Mouse (Mus musculus): Measurements from ENCODE around the gene Lhpp.
A peak's percentile ranks its signal among the peaks of the same experiment; 100 is the strongest.

Gene Lhpp

GRCm38 (mm10) chr7:132599071-132599975 lies 11.1 kb upstream of the Lhpp start, which contains the start of gene Nkx1-2:
Nkx1-2 (minus strand) TSS chr7:132599637.
- DNase-seq, result no peak

- DNase-seq, result no peak
Observed at GRCm38 (mm10) chr7:132600026-132600425, 10.4 kb upstream of the Lhpp start.

DNA sequence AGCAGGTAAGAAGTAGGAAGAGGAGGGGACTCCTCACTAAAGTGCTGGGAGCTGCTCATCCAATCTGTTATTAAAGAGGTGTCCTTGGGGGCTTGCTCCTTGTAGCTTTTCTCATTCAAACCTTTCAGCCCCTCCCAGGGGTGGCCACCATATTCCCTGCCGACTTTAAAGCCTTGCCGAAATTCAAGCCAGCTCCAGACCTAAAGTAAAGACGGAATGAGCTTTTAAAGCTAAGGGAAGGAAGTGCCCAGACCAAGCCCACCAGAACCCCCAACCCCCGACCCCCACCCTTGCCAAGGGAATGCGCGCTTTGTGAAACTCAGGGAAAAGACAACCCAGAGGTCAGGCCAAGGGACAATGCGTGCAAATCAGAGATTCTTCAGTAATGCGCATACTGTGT lies 9.5 kb upstream of the Lhpp start:
- DNase-seq, result no peak

- no peak for DNase-seq
Observed at GRCm38 (mm10) chr7:132604720-132605119, 5.7 kb upstream of the Lhpp start.

DNA sequence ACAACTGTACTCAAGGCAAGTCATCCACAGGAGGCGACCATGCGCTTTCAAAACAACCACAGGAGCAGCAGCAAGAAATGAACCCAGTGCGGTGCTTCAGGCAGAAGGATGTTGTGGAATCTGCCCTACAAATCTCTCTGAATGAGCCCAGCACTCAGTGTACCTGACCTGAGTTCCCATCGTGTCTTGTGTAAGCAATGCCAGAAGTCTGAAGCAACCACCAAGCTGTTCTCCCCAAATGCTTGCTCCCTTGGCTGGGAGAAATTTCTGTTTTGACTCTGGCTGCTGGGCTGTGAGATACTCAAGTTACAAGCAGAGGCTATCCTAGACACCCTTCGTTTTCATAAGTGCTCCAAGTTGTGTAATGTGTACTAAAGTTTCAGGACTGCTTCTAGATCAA lies 4.7 kb upstream of the Lhpp start:
- DNase-seq, result no peak

DNA sequence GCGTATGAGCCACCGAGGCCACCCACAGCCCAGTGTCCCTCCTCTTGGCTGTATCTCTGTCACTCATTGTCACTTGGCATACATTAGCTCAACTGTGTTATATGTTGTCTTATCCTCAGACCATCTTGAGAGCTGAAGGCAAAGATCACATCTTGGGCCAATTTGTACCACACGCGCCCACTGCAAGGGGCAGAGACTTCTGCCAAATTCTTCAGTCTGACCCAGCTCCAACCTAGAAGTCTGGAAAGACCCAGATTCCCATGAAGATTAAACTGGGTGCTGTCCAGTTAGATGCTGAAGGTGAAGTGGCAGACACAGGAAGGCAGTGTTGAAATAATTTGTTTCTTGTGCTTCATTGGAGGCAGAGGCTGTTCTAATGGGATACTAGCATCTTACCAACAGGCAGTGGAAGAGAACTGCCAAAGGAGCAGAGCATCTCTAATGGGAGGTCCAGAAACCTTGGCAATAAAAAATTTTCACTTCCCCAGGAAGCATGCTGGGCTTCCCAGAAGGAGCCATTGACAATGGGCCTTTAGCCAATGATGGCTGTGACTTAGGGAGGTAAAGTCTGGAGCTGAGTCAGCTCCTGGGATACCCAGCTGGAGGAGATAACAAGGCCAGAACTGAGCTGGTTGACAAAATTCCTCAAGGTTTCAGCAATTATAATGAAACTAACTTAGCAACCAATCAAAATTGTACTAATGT lies 2.0 kb upstream of the Lhpp start:
- peak in 1 of 2 experiments; percentile 13 for DNase-seq

- no peak for DNase-seq
Observed at GRCm38 (mm10) chr7:132611530-132611929, 1.1 kb downstream of the Lhpp start.

DNA sequence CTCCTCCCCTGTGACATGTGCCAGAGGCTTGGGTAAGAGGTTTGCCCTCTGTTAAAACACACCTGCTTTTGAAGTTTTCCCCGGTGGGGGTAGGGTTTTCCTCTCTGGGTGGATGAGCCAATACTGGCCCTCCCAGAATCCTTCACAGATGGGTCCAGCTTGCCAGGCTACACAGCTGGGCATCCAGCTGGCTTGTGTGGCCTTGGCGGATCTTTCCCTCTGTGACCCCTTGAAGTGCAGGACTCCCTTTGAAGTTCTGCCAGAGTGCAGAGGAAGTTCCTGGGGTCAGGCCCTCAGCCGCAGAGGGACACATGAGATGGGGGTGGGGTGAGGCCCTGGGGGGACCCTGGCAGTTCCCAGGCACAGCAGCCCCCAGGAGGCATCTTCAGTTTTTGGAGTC lies 4.9 kb downstream of the Lhpp start:
- no peak for DNase-seq

- DNase-seq, result no peak
Observed at GRCm38 (mm10) chr7:132616391-132616790, 6.0 kb downstream of the Lhpp start.

DNA sequence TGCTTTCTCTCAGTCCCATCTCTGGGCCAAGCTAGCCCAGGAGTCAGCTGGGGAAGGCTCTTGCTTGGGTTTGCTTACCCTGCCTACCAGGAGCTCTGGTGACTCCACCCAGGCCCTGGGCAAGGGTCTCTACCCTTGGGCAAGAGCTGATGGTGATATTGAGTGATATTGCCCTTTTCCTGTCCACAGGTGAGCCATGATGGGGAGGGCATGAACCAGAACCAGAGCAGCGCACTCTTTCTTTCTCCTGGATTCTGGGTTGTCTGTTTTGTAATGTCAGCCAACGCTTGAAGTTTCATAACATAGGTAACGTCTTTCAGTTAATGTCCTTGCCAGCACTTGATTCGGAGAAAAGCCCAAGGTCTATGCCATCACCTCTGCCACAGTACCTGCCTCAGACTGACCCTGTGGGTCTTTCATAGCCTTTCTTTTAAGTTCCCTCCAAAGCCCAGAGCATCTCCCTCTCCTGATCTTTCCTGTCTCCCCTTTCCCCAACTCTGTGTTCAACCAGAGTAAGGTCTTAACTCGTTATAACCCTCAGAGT lies 6.7 kb downstream of the Lhpp start:
- no peak for DNase-seq

DNA sequence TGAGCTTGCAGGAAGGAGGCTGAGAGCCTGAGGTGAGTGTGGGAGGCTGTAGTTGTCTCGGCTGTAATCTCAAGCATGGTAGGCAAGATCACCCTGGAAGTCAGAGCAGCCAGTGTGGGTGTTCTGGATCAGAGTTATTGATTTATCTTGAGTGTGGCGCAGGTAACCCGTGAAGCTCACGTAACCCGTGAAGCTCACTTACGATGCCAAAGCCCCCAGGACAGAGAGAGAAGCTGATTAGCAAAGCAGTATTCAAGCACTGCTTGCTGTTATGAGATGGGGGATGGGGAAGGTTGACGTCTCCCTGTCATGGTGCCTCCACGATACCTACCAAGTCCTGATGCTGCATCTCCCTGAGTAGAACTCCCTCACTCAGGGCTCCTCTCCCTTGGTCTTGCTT lies 9.1 kb downstream of the Lhpp start:
- DNase-seq, result no peak

DNA sequence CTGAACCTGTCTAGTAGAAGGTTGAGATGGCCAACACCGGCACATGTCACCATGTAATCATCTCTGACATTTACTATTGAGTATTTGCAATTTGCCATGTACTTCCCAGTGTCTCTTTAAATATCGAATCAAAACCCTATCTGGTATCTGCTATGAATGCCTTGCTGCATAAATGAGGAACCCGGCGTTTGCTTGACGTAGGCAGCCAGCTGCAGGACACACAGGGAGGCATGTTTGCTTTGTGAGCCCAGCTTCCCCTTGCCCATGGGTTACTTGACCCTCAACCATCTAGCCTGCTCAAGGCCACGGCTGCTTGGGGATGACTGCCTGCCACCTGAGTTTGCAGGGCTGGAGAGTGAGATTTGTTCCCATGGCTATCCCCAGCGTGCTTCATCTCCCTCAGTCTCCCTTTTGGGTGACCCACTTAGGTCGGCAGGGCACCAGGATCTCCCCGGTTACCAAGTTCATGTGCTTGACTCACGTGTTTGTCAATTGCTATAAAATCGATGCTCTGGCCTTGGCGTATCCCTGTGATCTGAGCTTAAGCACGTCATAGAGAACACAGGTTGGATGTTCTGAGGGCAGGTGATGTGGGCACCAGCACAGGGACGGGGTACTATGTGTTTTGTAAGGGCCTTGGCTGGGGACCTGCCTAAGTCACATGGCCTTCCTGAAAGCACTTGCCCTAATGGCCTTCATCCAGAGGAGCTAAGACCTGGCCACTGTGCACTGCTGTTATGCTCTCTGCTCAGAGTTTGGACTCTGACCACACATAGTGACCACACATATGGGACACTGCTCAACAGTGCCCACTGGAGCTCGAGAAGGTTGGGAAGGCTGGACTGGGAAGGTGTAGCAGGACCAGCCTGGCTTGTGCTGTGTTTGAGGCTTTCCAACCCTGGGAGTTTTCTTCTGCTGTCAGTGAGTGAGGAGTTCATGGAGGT lies 9.8 kb downstream of the Lhpp start:
- DNase-seq, result no peak

DNA sequence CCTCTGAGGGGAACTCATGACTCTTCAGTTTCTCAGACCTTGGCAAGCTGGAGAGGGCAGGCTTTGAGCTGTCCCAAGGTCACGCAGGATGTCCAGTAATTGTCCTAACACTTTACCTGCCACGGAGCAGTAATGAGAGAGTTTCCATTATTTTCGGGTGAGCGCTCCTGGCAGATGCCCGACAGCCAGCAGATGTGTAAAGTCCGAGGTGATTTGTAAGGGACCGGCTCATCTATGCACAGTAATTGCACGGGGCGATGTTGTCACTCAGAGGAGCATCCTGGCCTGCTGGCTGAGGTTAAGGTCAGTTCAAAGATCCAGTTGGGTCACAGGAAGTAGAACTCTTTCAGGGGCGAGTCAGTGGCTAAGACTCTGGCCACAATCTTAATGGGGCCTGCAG lies 13.7 kb downstream of the Lhpp start:
- DNase-seq, result no peak

DNA sequence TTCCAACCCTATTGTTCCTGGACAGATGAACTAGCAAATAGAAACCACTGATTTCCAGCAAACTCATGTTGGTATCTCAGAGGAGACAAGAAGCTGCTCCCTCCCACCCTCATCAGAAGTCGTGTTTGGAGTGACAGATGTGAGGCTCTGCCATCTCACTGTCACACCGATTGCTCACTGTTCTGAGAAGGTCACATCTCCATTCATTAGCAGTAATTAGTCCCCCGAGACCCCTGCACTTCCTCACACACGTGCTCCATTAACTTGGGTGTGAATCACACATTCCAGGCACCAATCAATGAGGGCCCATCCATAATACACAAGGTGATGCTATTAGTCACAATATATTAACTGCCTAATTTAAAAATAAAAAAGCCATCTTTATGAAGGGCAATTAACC lies 15.7 kb downstream of the Lhpp start:
- DNase-seq, result no peak

DNA sequence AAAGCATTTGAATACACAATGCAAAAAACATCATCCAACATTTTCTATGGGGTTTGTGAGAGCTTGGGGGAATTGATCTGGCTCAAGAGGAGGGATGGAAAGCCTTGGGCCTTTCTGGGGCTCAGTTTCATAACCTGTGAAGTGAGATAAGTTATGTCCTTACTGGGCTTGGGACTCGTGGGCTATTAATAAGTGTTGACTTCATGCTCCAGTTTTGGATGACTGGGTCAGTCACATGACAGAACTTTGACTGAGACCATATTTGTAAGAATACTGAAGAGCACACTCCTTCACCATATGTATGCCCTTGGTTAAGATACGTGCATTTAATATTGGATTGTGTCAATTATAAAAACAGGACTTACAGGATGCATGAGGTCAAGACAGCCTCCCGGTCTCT lies 17.0 kb downstream of the Lhpp start:
- DNase-seq, result no peak

- peak in 1 of 2 experiments; percentile 29 for DNase-seq
Observed at GRCm38 (mm10) chr7:132631313-132631712, 20.9 kb downstream of the Lhpp start.

GRCm38 (mm10) chr7:132637292-132637691 lies 26.9 kb downstream of the Lhpp start:
- no peak for DNase-seq

DNA sequence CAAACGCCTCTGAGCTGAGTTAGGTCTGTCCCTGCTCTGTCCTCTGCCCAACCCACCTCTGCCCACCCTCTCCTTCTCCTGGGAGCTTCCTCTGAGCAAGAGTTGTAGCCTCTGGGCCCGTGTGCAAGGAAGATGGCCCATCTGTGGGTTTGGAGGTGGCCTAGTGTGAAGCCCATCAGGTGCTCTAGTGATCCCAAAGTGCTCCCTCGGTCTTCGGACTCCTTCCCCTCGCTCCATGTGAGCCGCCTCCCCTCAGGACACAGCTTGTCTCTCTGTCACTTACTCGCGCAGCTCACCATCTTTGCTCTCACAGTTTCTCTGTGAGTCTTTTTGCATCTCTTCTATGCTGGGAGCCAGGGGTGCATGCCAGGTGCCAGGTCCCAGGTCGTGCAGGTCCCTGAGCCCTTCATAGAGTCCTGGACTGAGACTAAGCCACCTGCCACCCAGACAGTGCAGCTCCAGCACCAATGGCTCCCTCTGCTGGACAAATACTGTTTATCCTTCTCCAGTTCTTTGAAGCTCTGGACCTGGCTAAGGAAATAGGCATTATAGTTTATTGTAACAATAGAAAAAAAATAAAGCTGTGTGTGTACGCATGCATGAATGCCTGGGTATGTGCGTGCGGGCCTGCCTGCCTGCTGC lies 28.1 kb downstream of the Lhpp start:
- peak; percentile 58 to 62 for DNase-seq

GRCm38 (mm10) chr7:132640946-132641345 lies 30.5 kb downstream of the Lhpp start:
- DNase-seq, result peak; percentile 24 to 40

DNA sequence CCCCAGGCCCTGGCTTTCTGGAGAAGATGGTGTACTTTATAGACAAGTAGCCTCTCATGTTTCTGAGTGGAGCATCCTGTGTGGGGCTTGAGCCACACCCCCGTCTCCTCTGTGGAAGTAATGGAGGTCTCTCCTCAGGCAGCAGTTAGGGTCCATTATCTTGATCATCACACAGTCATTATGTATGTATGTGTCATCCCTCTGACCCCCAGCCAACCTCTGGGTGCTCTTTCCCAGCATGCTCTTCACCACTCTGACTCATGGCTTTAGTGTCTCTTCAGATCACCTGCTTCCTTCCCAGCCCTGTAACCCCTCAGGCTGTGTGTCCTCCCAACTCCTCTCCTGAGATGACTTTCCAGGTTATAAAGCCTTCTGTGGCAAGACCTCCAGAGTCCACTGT lies 31.2 kb downstream of the Lhpp start:
- DNase-seq, result no peak

GRCm38 (mm10) chr7:132644605-132645279 lies 34.3 kb downstream of the Lhpp start:
- no peak for DNase-seq

DNA sequence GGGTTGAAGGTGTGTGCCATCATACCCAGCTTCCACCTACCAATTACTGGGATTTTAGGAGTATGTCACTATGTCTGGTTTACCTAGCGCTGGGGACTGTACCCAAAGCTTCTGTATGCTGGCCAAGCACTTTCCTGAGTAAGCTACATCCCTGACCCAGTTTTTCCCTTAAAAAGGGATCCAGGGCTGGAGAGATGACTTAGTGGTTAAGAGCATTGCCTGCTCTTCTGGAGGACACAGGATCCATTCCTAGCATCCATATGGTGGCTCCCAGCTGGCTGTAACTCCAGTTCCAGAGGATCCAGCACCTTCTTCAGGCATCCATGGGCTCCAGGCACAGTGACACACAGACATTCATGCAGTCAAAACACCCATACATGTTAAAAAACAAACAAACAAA lies 36.1 kb downstream of the Lhpp start:
- no peak for DNase-seq
